Mouse (Mus musculus) forebrain, embryonic 15.5 days (tissue): ENCODE measurements around the gene Ush1c. TPM values are rescaled to one million over a fixed set of nuclear protein-coding genes. Genes with fewer than 3 reads are reported as not detected.

Experiments used
- ATAC-seq: fragments of 200-750 bp; cut with Nextera tagmentation; replicated peaks from 2 replicates; pipeline ENCODE4 v1.8.0; 2017; ENCODE audit warnings: mild to moderate bottlenecking, moderate TSS enrichment, moderate library complexity
- H3K27ac ChIP-seq: fragments of 300-500 bp; sonication (generic); replicated peaks from 2 replicates; pipeline ENCODE4 v1.5.1; 2015; ENCODE audit warnings: mild to moderate bottlenecking, inconsistent platforms
- H3K27me3 ChIP-seq: fragments of 300-500 bp; sonication (generic); 2 replicates; pipeline ENCODE4 v1.6.1; 2015; ENCODE audit warnings: inconsistent platforms
- H3K36me3 ChIP-seq: fragments of 300-500 bp; sonication (generic); 2 replicates; pipeline ENCODE4 v1.6.1; 2015; ENCODE audit warnings: mild to moderate bottlenecking, inconsistent platforms
- H3K4me1 ChIP-seq: fragments of 300-500 bp; sonication (generic); 2 replicates; pipeline ENCODE4 v1.6.1; 2015; ENCODE audit warnings: inconsistent platforms
- H3K4me2 ChIP-seq: fragments of 300-500 bp; sonication (generic); replicated peaks from 2 replicates; pipeline ENCODE4 v1.6.1; 2015; ENCODE audit warnings: mild to moderate bottlenecking, inconsistent platforms
- H3K4me3 ChIP-seq: fragments of 300-500 bp; sonication (generic); 2 replicates; pipeline ENCODE4 v1.5.1; 2015; ENCODE audit warnings: mild to moderate bottlenecking, inconsistent platforms
- H3K9ac ChIP-seq: fragments of 300-500 bp; sonication (generic); replicated peaks from 2 replicates; pipeline ENCODE4 v1.6.1; 2015; ENCODE audit warnings: mild to moderate bottlenecking, inconsistent platforms
- H3K9me3 ChIP-seq: fragments of 300-500 bp; sonication (generic); 2 replicates; pipeline ENCODE4 v1.6.1; 2016; ENCODE audit warnings: inconsistent platforms
- WGBS: fragments of 180-500 bp; shearing (Covaris S2); methylation state at CpG from one replicate; pipeline ENCODE4 v1.1.7; 2015; ENCODE audit warnings: mixed read lengths; 5-methylcytosine and 5-hydroxymethylcytosine counted together
- polyA plus RNA-seq: library from polyadenylated mRNA; unstranded; fragments of >200 nt; fragmentation: Nextera tagmentation; extraction: Ambion mirVana; gene quantifications from 2 replicates; pipeline ENCODE4 v1.2.1, GENCODE M21; 2015

The Ush1c gene
- polyA plus RNA-seq = 2.2 TPM in 2 replicates

GRCm38 (mm10) chr7:46238346-46238745 is at the start of gene Ush1c:
Gene Ush1c (minus strand): TSS chr7:46238503.
- Histone ChIP-seq H3K4me2 (no peak within 1 kb of the TSS), H3K4me1 (peaks cover 9% of the 10 kb centered on the region), H3K27ac (no peak within 1 kb of the TSS), H3K36me3 (no peaks in the 10 kb centered on the region), H3K9me3 (no peaks in the 10 kb centered on the region), H3K4me3 (no peak within 1 kb of the TSS), H3K27me3 (no peaks in the 10 kb centered on the region), H3K9ac (no peak within 1 kb of the TSS)
- no peak for ATAC-seq
- 21% methylated on average over 10 of the region's 10 CpGs for WGBS

GRCm38 (mm10) chr7:46287051-46287450 is 48.7 kb upstream of the Ush1c start:
- Histone ChIP-seq H3K4me1 (no peaks in the 10 kb centered on the region), H3K27ac (no peak overlapping the region), H3K27me3 (no peaks in the 10 kb centered on the region), H3K4me3 (no peak overlapping the region), H3K9me3 (no peaks in the 10 kb centered on the region), H3K4me2 (no peak overlapping the region), H3K36me3 (no peaks in the 10 kb centered on the region), H3K9ac (no peak overlapping the region)
- ATAC-seq = no peak
- 33% methylated on average over 8 of the region's 8 CpGs for WGBS

- Histone ChIP-seq H3K4me1 (no peaks in the 10 kb centered on the region), H3K36me3 (no peaks in the 10 kb centered on the region), H3K27ac (no peak overlapping the region), H3K9ac (no peak overlapping the region), H3K27me3 (no peaks in the 10 kb centered on the region), H3K4me2 (no peak overlapping the region), H3K4me3 (no peak overlapping the region), H3K9me3 (no peaks in the 10 kb centered on the region)
- WGBS = 84% methylated on average over 4 of the region's 4 CpGs
- ATAC-seq = no peak
Measured at GRCm38 (mm10) chr7:46286391-46286790, 48.1 kb upstream of the Ush1c start.

GRCm38 (mm10) chr7:46285161-46285839 is 47.0 kb upstream of the Ush1c start:
- Histone ChIP-seq H3K4me2 (no peak overlapping the region), H3K27me3 (no peaks in the 10 kb centered on the region), H3K9ac (no peak overlapping the region), H3K9me3 (no peaks in the 10 kb centered on the region), H3K4me3 (no peak overlapping the region), H3K36me3 (no peaks in the 10 kb centered on the region), H3K4me1 (no peaks in the 10 kb centered on the region), H3K27ac (no peak overlapping the region)
- ATAC-seq = no peak
- 86% methylated on average over 12 of the region's 12 CpGs for WGBS

GRCm38 (mm10) chr7:46283681-46284080 is 45.4 kb upstream of the Ush1c start:
- Histone ChIP-seq H3K9me3 (no peaks in the 10 kb centered on the region), H3K27ac (no peak overlapping the region), H3K4me1 (no peaks in the 10 kb centered on the region), H3K9ac (no peak overlapping the region), H3K4me2 (no peak overlapping the region), H3K4me3 (no peak overlapping the region), H3K27me3 (no peaks in the 10 kb centered on the region), H3K36me3 (no peaks in the 10 kb centered on the region)
- 75% methylated on average over 10 of the region's 10 CpGs for WGBS
- ATAC-seq = no peak

GRCm38 (mm10) chr7:46282276-46282675 is 44.0 kb upstream of the Ush1c start:
- Histone ChIP-seq H3K4me3 (no peak overlapping the region), H3K27ac (no peak overlapping the region), H3K36me3 (no peaks in the 10 kb centered on the region), H3K4me2 (no peak overlapping the region), H3K4me1 (no peaks in the 10 kb centered on the region), H3K27me3 (no peaks in the 10 kb centered on the region), H3K9ac (no peak overlapping the region), H3K9me3 (no peaks in the 10 kb centered on the region)
- ATAC-seq = no peak
- 72% methylated on average over 7 of the region's 7 CpGs for WGBS

GRCm38 (mm10) chr7:46280896-46281295 is 42.6 kb upstream of the Ush1c start:
- H3K4me2 ChIP-seq = no peak overlapping the region
- H3K9ac ChIP-seq = no peak overlapping the region
- no peaks in the 10 kb centered on the region for H3K36me3 ChIP-seq
- H3K27ac ChIP-seq = no peak overlapping the region
- ATAC-seq = no peak
- no peaks in the 10 kb centered on the region for H3K4me1 ChIP-seq
- no peaks in the 10 kb centered on the region for H3K27me3 ChIP-seq
- no peaks in the 10 kb centered on the region for H3K9me3 ChIP-seq
- H3K4me3 ChIP-seq = no peak overlapping the region

- no peaks in the 10 kb centered on the region for H3K36me3 ChIP-seq
- no peak overlapping the region for H3K4me2 ChIP-seq
- H3K4me3 ChIP-seq = no peak overlapping the region
- H3K9me3 ChIP-seq = no peaks in the 10 kb centered on the region
- no peaks in the 10 kb centered on the region for H3K27me3 ChIP-seq
- 18% methylated on average over 6 of the region's 6 CpGs for WGBS
- no peak overlapping the region for H3K9ac ChIP-seq
- 0 out of 2 replicates have a peak, but pooled peaks have one; percentile 32 for ATAC-seq
- no peak overlapping the region for H3K27ac ChIP-seq
- H3K4me1 ChIP-seq = no peaks in the 10 kb centered on the region
Measured at GRCm38 (mm10) chr7:46279946-46280345, 41.6 kb upstream of the Ush1c start.

- H3K36me3 ChIP-seq = no peaks in the 10 kb centered on the region
- H3K9ac ChIP-seq = no peak overlapping the region
- no peak overlapping the region for H3K4me3 ChIP-seq
- no peaks in the 10 kb centered on the region for H3K9me3 ChIP-seq
- H3K27ac ChIP-seq = no peak overlapping the region
- no peaks in the 10 kb centered on the region for H3K27me3 ChIP-seq
- no peak for ATAC-seq
- H3K4me2 ChIP-seq = no peak overlapping the region
- 63% methylated on average over 5 of the region's 5 CpGs for WGBS
- no peaks in the 10 kb centered on the region for H3K4me1 ChIP-seq
Measured at GRCm38 (mm10) chr7:46276156-46276555, 37.9 kb upstream of the Ush1c start.

- Histone ChIP-seq H3K9ac (no peak overlapping the region), H3K9me3 (no peaks in the 10 kb centered on the region), H3K4me3 (no peak overlapping the region), H3K36me3 (no peaks in the 10 kb centered on the region), H3K4me1 (no peaks in the 10 kb centered on the region), H3K27me3 (no peaks in the 10 kb centered on the region), H3K27ac (no peak overlapping the region), H3K4me2 (no peak overlapping the region)
- 90% methylated on average over 4 of the region's 4 CpGs for WGBS
- ATAC-seq = no peak
Measured at GRCm38 (mm10) chr7:46251841-46252240, 13.5 kb upstream of the Ush1c start.

- no peak overlapping the region for H3K9ac ChIP-seq
- no peak overlapping the region for H3K4me2 ChIP-seq
- H3K27ac ChIP-seq = no peak overlapping the region
- H3K9me3 ChIP-seq = no peaks in the 10 kb centered on the region
- no peaks in the 10 kb centered on the region for H3K36me3 ChIP-seq
- no peaks in the 10 kb centered on the region for H3K4me1 ChIP-seq
- H3K27me3 ChIP-seq = no peaks in the 10 kb centered on the region
- WGBS = 89% methylated on average over 3 of the region's 3 CpGs
- H3K4me3 ChIP-seq = no peak overlapping the region
- ATAC-seq = no peak
Measured at GRCm38 (mm10) chr7:46247606-46248005, 9.3 kb upstream of the Ush1c start.

- Histone ChIP-seq H3K4me3 (no peak overlapping the region), H3K27me3 (no peaks in the 10 kb centered on the region), H3K27ac (no peak overlapping the region), H3K36me3 (no peaks in the 10 kb centered on the region), H3K9me3 (no peaks in the 10 kb centered on the region), H3K4me2 (no peak overlapping the region), H3K9ac (no peak overlapping the region), H3K4me1 (no peaks in the 10 kb centered on the region)
- ATAC-seq = no peak
Measured at GRCm38 (mm10) chr7:46246876-46247275, 8.6 kb upstream of the Ush1c start.

- ATAC-seq = no peak
- Histone ChIP-seq H3K9me3 (no peaks in the 10 kb centered on the region), H3K4me3 (no peak within 1 kb of the TSS), H3K36me3 (no peaks in the 10 kb centered on the region), H3K27me3 (no peaks in the 10 kb centered on the region), H3K27ac (no peak within 1 kb of the TSS), H3K9ac (no peak within 1 kb of the TSS), H3K4me1 (peaks cover 9% of the 10 kb centered on the region), H3K4me2 (no peak within 1 kb of the TSS)
- WGBS = 31% methylated on average over 2 of the region's 2 CpGs
Measured at GRCm38 (mm10) chr7:46240696-46241095, 2.4 kb upstream of the Ush1c start, which contains the start of gene Otog. Gene Otog (plus strand): TSS chr7:46240987.
